Mouse (Mus musculus) midbrain, embryonic 11.5 days (tissue): ENCODE data around the gene Scfd2. TPM values are rescaled to one million over a fixed set of nuclear protein-coding genes. Genes with fewer than 3 reads are reported as not detected.
A peak's percentile ranks its signal among the peaks of the same experiment; 100 is the strongest.

Experiments used
- ATAC-seq: fragments of 200-750 bp; cut with Nextera tagmentation; 2 replicates; pipeline ENCODE4 v1.8.0; 2017; ENCODE audit warnings: moderate TSS enrichment, moderate library complexity; ENCODE audit not compliant: low FRiP score
- DNase-seq: peaks from one replicate; pipeline ENCODE4 v3.0.0; 2015; ENCODE audit warnings: low spot score; ENCODE audit errors: missing footprints
- H3K27ac ChIP-seq: fragments of 300-500 bp; sonication (generic); 2 replicates; pipeline ENCODE4 v1.5.1; 2014; ENCODE audit warnings: low read depth, low read length
- H3K27me3 ChIP-seq: fragments of 300-500 bp; sonication (generic); 2 replicates; pipeline ENCODE4 v1.6.1; 2014; ENCODE audit warnings: mild to moderate bottlenecking, low read length, moderate library complexity, mixed read lengths; ENCODE audit not compliant: control insufficient read depth, insufficient read depth
- H3K36me3 ChIP-seq: fragments of 300-500 bp; sonication (generic); 2 replicates; pipeline ENCODE4 v1.6.1; 2014; ENCODE audit warnings: mild to moderate bottlenecking, low read length, moderate library complexity, mixed read lengths; ENCODE audit not compliant: control insufficient read depth, insufficient read depth
- H3K4me1 ChIP-seq: fragments of 300-500 bp; sonication (generic); 2 replicates; pipeline ENCODE4 v1.6.1; 2014; ENCODE audit warnings: low read length; ENCODE audit not compliant: control insufficient read depth, insufficient read depth
- H3K4me2 ChIP-seq: fragments of 300-500 bp; sonication (generic); 2 replicates; pipeline ENCODE4 v1.6.1; 2014; ENCODE audit warnings: mild to moderate bottlenecking, moderate library complexity
- H3K4me3 ChIP-seq: fragments of 300-500 bp; sonication (generic); 2 replicates; pipeline ENCODE4 v1.5.1; 2014; ENCODE audit warnings: low read depth, low read length
- H3K9ac ChIP-seq: fragments of 300-500 bp; sonication (generic); 2 replicates; pipeline ENCODE4 v1.6.1; 2014; ENCODE audit warnings: low read length
- H3K9me3 ChIP-seq: fragments of 300-500 bp; sonication (generic); 2 replicates; pipeline ENCODE4 v1.6.1; 2016; ENCODE audit warnings: low read length; ENCODE audit not compliant: control insufficient read depth
- WGBS: fragments of 180-500 bp; shearing (Covaris S2); extraction: QIAGEN DNeasy Blood & Tissue Kit; methylation state at CpG from one replicate; pipeline ENCODE4 v1.1.7; 2014; 5-methylcytosine and 5-hydroxymethylcytosine counted together
- polyA plus RNA-seq: library from polyadenylated mRNA; unstranded; fragments of >200 nt; fragmentation: Nextera tagmentation; extraction: Ambion mirVana; gene quantifications from 2 replicates; pipeline ENCODE4 v1.2.1, GENCODE M21; 2014

Scfd2 gene
- polyA plus RNA-seq, 1 experiment from 2014 or later: 15.5 TPM

GRCm38 (mm10) chr5:74161297-74161926, 370.1 kb downstream of the Scfd2 start:
- peaks cover 12% of the 10 kb centered on the region for H3K4me1 ChIP-seq
- no peaks in the 10 kb centered on the region for H3K9me3 ChIP-seq
- H3K4me2 ChIP-seq: peak overlapping the region; percentile 36
- DNase-seq: peak; percentile 92
- no peaks in the 10 kb centered on the region for H3K36me3 ChIP-seq
- H3K27me3 ChIP-seq: no peaks in the 10 kb centered on the region; the same call in 1 of the 2 replicates
- H3K27ac ChIP-seq: no peak overlapping the region; the same call in 1 of the 2 replicates
- WGBS: 17% methylated on average over 15 of the region's 15 CpGs
- no peak overlapping the region for H3K4me3 ChIP-seq
- ATAC-seq: peak; percentile 84
- H3K9ac ChIP-seq: peak overlapping the region; percentile 27; the same call in 1 of the 2 replicates

- ATAC-seq (no peak), DNase-seq (peak; percentile 84)
- peaks cover 12% of the 10 kb centered on the region for H3K4me1 ChIP-seq
- H3K4me2 ChIP-seq: no peak overlapping the region
- no peak overlapping the region for H3K4me3 ChIP-seq
- no peaks in the 10 kb centered on the region for H3K9me3 ChIP-seq
- H3K27ac ChIP-seq: no peak overlapping the region
- H3K36me3 ChIP-seq: no peaks in the 10 kb centered on the region
- no peak overlapping the region for H3K9ac ChIP-seq
- H3K27me3 ChIP-seq: no peaks in the 10 kb centered on the region; the same call in 1 of the 2 replicates
- WGBS: 77% methylated on average over 4 of the region's 4 CpGs
Measured at GRCm38 (mm10) chr5:74160349-74160748, 371.2 kb downstream of the Scfd2 start.

DNA sequence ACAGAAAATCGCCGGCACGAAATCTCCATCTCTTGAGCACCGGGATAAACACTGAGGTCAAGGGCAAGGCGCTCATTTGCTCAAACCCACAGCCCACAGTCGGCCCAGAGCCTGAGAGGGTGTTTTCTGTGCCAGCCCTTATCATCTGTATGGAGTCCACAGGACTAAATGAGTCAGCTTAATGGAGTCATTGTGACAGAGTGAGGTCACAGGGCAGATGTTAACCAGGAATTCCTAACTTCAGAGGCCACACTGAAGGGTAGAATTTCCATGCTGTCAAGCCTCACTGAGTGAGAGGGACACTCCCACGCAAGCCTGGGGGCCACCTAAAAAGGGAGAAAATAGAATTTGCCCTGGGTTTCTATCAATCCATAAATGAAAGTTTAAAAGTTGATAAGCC, 371.7 kb downstream of the Scfd2 start:
- DNase-seq (no peak), ATAC-seq (no peak)
- Histone ChIP-seq H3K36me3 (no peaks in the 10 kb centered on the region), H3K4me3 (no peak overlapping the region), H3K27me3 (no peaks in the 10 kb centered on the region; the same call in 1 of the 2 replicates), H3K4me2 (no peak overlapping the region), H3K9me3 (no peaks in the 10 kb centered on the region), H3K4me1 (peaks cover 12% of the 10 kb centered on the region), H3K27ac (no peak overlapping the region), H3K9ac (no peak overlapping the region)
- 74% methylated on average over 7 of the region's 7 CpGs for WGBS

DNA sequence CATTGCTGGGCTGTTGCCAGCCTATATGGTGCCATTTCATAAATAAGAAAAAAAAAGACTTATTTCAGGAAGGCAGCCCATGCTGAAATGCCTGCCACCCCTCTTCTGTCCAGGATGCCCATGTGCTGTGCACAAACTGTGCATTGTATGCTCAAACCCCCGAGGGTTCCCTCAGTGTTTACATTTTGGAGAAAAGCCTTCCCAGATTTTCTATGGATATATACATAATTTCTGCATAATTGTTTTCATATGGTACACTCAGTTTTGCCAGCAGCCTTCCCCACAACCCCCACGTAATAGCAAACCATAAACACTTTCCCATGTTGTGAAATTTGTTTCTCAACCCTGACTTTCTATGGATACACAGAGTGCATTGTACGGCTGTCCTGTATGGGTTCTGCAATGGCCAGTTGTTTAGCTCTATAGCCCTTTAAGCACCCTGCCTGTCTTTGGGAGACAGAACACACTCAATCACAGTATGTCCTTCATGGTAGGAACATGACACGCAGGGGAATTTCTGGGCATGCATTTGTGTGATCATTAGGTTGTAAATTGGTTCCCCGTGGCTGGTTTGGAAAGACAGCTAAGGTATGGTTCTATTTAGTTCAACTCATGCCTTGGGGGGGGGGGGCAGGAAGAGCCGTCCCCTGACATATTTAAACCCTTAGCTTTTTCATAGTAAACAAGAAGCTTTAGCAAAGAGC, 372.5 kb downstream of the Scfd2 start:
- Histone ChIP-seq H3K4me1 (peaks cover 12% of the 10 kb centered on the region), H3K9ac (no peak overlapping the region), H3K4me3 (no peak overlapping the region), H3K27me3 (no peaks in the 10 kb centered on the region), H3K27ac (no peak overlapping the region), H3K36me3 (no peaks in the 10 kb centered on the region), H3K4me2 (no peak overlapping the region), H3K9me3 (no peaks in the 10 kb centered on the region)
- DNase-seq (peak; percentile 45), ATAC-seq (no peak)
- WGBS: 88% methylated on average over 6 of the region's 6 CpGs

DNA sequence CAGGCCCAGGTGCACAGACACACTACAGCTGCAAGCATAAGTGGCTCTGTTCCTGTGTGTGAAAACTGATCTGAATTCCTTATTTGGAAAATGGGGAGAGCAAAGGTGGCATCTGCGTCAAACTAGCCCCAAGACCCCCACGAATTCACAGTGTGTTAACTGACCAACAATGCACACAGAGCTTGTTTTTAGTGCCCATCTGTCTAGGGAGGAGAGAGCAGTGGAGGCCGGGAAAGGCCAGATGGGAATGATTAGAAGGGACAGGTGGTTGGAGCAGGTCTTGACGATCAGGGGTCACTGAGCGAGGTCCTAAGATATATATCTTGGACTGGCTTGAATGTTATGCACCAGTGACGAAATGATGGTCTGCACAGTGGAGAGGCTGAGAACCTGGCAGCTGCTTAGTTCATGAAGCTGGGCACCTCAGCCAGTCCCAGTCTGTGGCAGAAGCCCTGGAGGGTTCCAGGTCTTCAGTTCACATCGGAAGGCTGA, 375.7 kb downstream of the Scfd2 start:
- Histone ChIP-seq H3K27me3 (no peaks in the 10 kb centered on the region), H3K9ac (no peak overlapping the region), H3K4me1 (no peaks in the 10 kb centered on the region), H3K36me3 (no peaks in the 10 kb centered on the region), H3K4me3 (no peak overlapping the region), H3K9me3 (no peaks in the 10 kb centered on the region), H3K4me2 (no peak overlapping the region), H3K27ac (no peak overlapping the region)
- peak; percentile 67 for DNase-seq
- no peak for ATAC-seq
- WGBS: 74% methylated on average over 7 of the region's 7 CpGs

Other genes with a start within 250 kb of the Scfd2 start
- 89.1 and 94.7 TPM in 2 replicates for gene Fip1l1, start 3.7 kb upstream of the Scfd2 start, polyA plus RNA-seq
- 0.51 and 0.74 TPM in 2 replicates for gene Lnx1, start 171.2 kb upstream of the Scfd2 start, polyA plus RNA-seq